Comparison of ENCODE assay signal across 26 mouse cellular contexts in genomic region chr4:106443182-106443581, GRCm38 (mm10). TPM values are rescaled to one million over a fixed set of nuclear protein-coding genes. Genes with fewer than 3 reads are reported as not detected.
DNase-seq lines count a peak whose midpoint lies in the region; ATAC-seq lines count a peak whose summit lies in the region.
"Had no signal": no experiment of that assay in that cellular context is flagged by ENCODE, and none has a peak within 500 bp of the region (broad histone marks: within the 10 kb centered on the region; RNA-seq: fewer than 3 reads in every experiment).

No protein-coding gene starts in this region.

- DNase-seq in cerebellum, postnatal 25 days, result peak; percentile 29 to 49
- DNase-seq in cerebellum, postnatal 14 days, result no peak
- no peak for DNase-seq in limb, embryonic 10.5 days (ENCODE audit: low spot score)
- DNase-seq in neural tube, embryonic 10.5 days (ENCODE audit: extremely low spot score, low spot score), result no peak
- DNase-seq in layer of hippocampus, postnatal 10 days (ENCODE audit: low spot score in 2 of 2), result no peak
- DNase-seq: adrenal gland, postnatal 25 days; B cell, adult 2 months; gastrocnemius, postnatal 36 days; heart, postnatal 4 days; kidney, adult 9 months; kidney, postnatal 25 days; lung, adult 18-20 months; lung, postnatal 14 days; retina, postnatal 1 day; thymus, adult 18-20 months had no signal

- peak overlapping the region; percentile 2; the same call in 1 of the 2 replicates for H3K27ac ChIP-seq in limb, embryonic 12.5 days
- no peak overlapping the region for H3K27ac ChIP-seq in limb, embryonic 10.5 days
- H3K27ac ChIP-seq in neural tube, embryonic 13.5 days (replicated peaks), result peak overlapping the region; percentile 23; the same call in 1 of the 2 replicates
- H3K27ac ChIP-seq: forebrain, embryonic 15.5 days; heart, embryonic 15.5 days; intestine, embryonic 15.5 days; stomach, embryonic 15.5 days had no signal

- WGBS in limb, embryonic 12.5 days, result 84% methylated on average over 6 of the region's 6 CpGs
- 87% methylated on average over 6 of the region's 6 CpGs for WGBS in limb, embryonic 10.5 days
- 78% methylated on average over 6 of the region's 6 CpGs for WGBS in neural tube, embryonic 13.5 days

- peaks cover 42% of the 10 kb centered on the region for H3K36me3 ChIP-seq in limb, embryonic 12.5 days
- peaks cover 38% of the 10 kb centered on the region for H3K36me3 ChIP-seq in limb, embryonic 10.5 days
- H3K36me3 ChIP-seq in neural tube, embryonic 13.5 days, result peaks cover 40% of the 10 kb centered on the region

- H3K27me3 ChIP-seq in limb, embryonic 12.5 days, result no peaks in the 10 kb centered on the region
- H3K27me3 ChIP-seq in limb, embryonic 10.5 days (ENCODE audit: low read depth, poor library complexity, severe bottlenecking), result no peaks in the 10 kb centered on the region
- H3K27me3 ChIP-seq in neural tube, embryonic 13.5 days, result no peaks in the 10 kb centered on the region
- H3K27me3 ChIP-seq: forebrain, embryonic 15.5 days; heart, embryonic 15.5 days; intestine, embryonic 15.5 days; stomach, embryonic 15.5 days had no signal

- no peaks in the 10 kb centered on the region for H3K4me1 ChIP-seq in limb, embryonic 12.5 days (replicated peaks)
- H3K4me1 ChIP-seq in limb, embryonic 10.5 days, result no peaks in the 10 kb centered on the region
- H3K4me1 ChIP-seq in neural tube, embryonic 13.5 days (replicated peaks), result peaks cover 10% of the 10 kb centered on the region; the same call in 1 of the 2 replicates
- H3K4me1 ChIP-seq: forebrain, embryonic 15.5 days; heart, embryonic 15.5 days; intestine, embryonic 15.5 days; stomach, embryonic 15.5 days had no signal

- H3K9me3 ChIP-seq in limb, embryonic 12.5 days, result no peaks in the 10 kb centered on the region
- H3K9me3 ChIP-seq in limb, embryonic 10.5 days (replicated peaks), result no peaks in the 10 kb centered on the region
- no peaks in the 10 kb centered on the region for H3K9me3 ChIP-seq in neural tube, embryonic 13.5 days
- H3K9me3 ChIP-seq: forebrain, embryonic 15.5 days; heart, embryonic 15.5 days; intestine, embryonic 15.5 days; stomach, embryonic 15.5 days had no signal

- no peak overlapping the region for H3K4me2 ChIP-seq in limb, embryonic 12.5 days
- no peak overlapping the region for H3K4me2 ChIP-seq in neural tube, embryonic 13.5 days
- H3K4me2 ChIP-seq: forebrain, embryonic 15.5 days; heart, embryonic 15.5 days; intestine, embryonic 15.5 days; stomach, embryonic 15.5 days had no signal

- peak overlapping the region; percentile 8; the same call in 1 of the 2 replicates for H3K9ac ChIP-seq in limb, embryonic 12.5 days (replicated peaks)
- H3K9ac ChIP-seq in neural tube, embryonic 13.5 days, result no peak overlapping the region
- H3K9ac ChIP-seq: forebrain, embryonic 15.5 days; heart, embryonic 15.5 days; intestine, embryonic 15.5 days; stomach, embryonic 15.5 days had no signal

- no peak for ATAC-seq in limb, embryonic 12.5 days (ENCODE audit: insufficient number of reproducible peaks, insufficient read depth, low FRiP score, low TSS enrichment, low read depth)
- ATAC-seq in neural tube, embryonic 13.5 days (ENCODE audit: low read depth), result no peak
- ATAC-seq: forebrain, embryonic 15.5 days; intestine, embryonic 15.5 days had no signal

- no peak overlapping the region for H3K4me3 ChIP-seq in limb, embryonic 12.5 days (replicated peaks)
- no peak overlapping the region for H3K4me3 ChIP-seq in limb, embryonic 10.5 days
- H3K4me3 ChIP-seq in neural tube, embryonic 13.5 days, result no peak overlapping the region
- H3K4me3 ChIP-seq: forebrain, embryonic 15.5 days; heart, embryonic 15.5 days; intestine, embryonic 15.5 days; stomach, embryonic 15.5 days had no signal

RNA-seq across cellular contexts. Expression of gene Pcsk9, which starts 20.9 kb away (rescaled TPM):
- 1.9 and 2.2 TPM in 2 replicates for polyA plus RNA-seq in limb, embryonic 12.5 days (2016; fragmentation: Nextera tagmentation; extraction: Ambion mirVana)
- polyA plus RNA-seq in limb, embryonic 10.5 days (2016; fragmentation: Nextera tagmentation; extraction: Ambion mirVana), result 2.1 and 2.8 TPM in 2 replicates
- 0.34 and 0.36 TPM in 2 replicates for polyA plus RNA-seq in neural tube, embryonic 13.5 days (2015; fragmentation: Nextera tagmentation; extraction: Ambion mirVana)
- total RNA-seq in layer of hippocampus, postnatal 10 days (2021), result 1 to 10 TPM; 1.2 to 1.3 TPM
- total RNA-seq: heart, adult 8-10 months; heart, postnatal 4 days; megakaryocyte-erythroid progenitor cell, adult 5-6 weeks had no signal

RNA-seq across cellular contexts. Expression of gene Bsnd, which starts 48.9 kb away (rescaled TPM):
- polyA plus RNA-seq in limb, embryonic 12.5 days (2016; fragmentation: Nextera tagmentation; extraction: Ambion mirVana), result not detected in 2 replicates
- not detected in 2 replicates for polyA plus RNA-seq in limb, embryonic 10.5 days (2016; fragmentation: Nextera tagmentation; extraction: Ambion mirVana)
- not detected in 2 replicates for polyA plus RNA-seq in neural tube, embryonic 13.5 days (2015; fragmentation: Nextera tagmentation; extraction: Ambion mirVana)
- not detected for total RNA-seq in layer of hippocampus, postnatal 10 days (2021)
- total RNA-seq: adrenal gland, postnatal 25 days; gastrocnemius, postnatal 36 days; heart, adult 8-10 months; heart, postnatal 4 days; layer of hippocampus, adult 8-10 months; left cerebral cortex, adult 18-20 months; megakaryocyte-erythroid progenitor cell, adult 5-6 weeks had no signal
- polyA plus RNA-seq: forebrain, embryonic 15.5 days; heart, embryonic 15.5 days; intestine, embryonic 15.5 days; limb, embryonic 11.5 days; stomach, embryonic 15.5 days had no signal

Comparison
In these comparisons a context has a peak if more than half of its experiments do, and no peak if none do; other contexts are left out.
1. DNase-seq: peak in cerebellum, postnatal 25 days (2 of 2); none in cerebellum, postnatal 14 days (0 of 2), limb, embryonic 10.5 days (single experiment), neural tube, embryonic 10.5 days (single experiment) and layer of hippocampus, postnatal 10 days (0 of 2).